Mouse (Mus musculus): ENCODE data around the gene Josd1. TPM values are rescaled to one million over a fixed set of nuclear protein-coding genes. Genes with fewer than 3 reads are reported as not detected.

Gene Josd1
- polyA plus RNA-seq, 1 experiment from 2014 or later: 19.0 TPM

GRCm38 (mm10) chr15:79657837-79658530 is 29.7 kb downstream of the Josd1 start:
- no peaks in the 10 kb centered on the region for H3K36me3 ChIP-seq (ENCODE audit: insufficient read depth, low read length)
- H3K27me3 ChIP-seq (ENCODE audit: insufficient read depth, low read length): no peaks in the 10 kb centered on the region
- peak overlapping the region; percentile 85 for H3K27ac ChIP-seq
- ATAC-seq (replicated peaks; ENCODE audit: low FRiP score, low read depth): peak; percentile 10; the same call in 1 of the 2 replicates
- H3K4me3 ChIP-seq (replicated peaks; ENCODE audit: low read depth, low read length): peak overlapping the region; percentile 63
- H3K9ac ChIP-seq (ENCODE audit: low read depth, low read length): peak overlapping the region; percentile 69
- no peaks in the 10 kb centered on the region for H3K9me3 ChIP-seq (replicated peaks; ENCODE audit: low read length)
- WGBS: 2% methylated on average over 16 of the region's 16 CpGs
- TF ChIP-seq CTCF (IDR thresholded peaks at IDR 0.05; ENCODE audit: low read depth): peak; percentile 73
- H3K4me1 ChIP-seq (replicated peaks; ENCODE audit: insufficient read depth, low read length): 0 out of 2 replicates have a peak, but pooled peaks cover 4% of the 10 kb centered on the region
- peak overlapping the region; percentile 73 for H3K4me2 ChIP-seq (ENCODE audit: low read length)
- DNase-seq (ENCODE audit: low spot score): peak; percentile 88

GRCm38 (mm10) chr15:79656451-79656850 is 31.3 kb downstream of the Josd1 start:
- WGBS: 89% methylated on average over 14 of the region's 14 CpGs
- Histone ChIP-seq H3K9ac (ENCODE audit: low read depth, low read length) (no peak overlapping the region), H3K36me3 (ENCODE audit: insufficient read depth, low read length) (no peaks in the 10 kb centered on the region), H3K4me3 (replicated peaks; ENCODE audit: low read depth, low read length) (no peak overlapping the region), H3K4me1 (replicated peaks; ENCODE audit: insufficient read depth, low read length) (0 out of 2 replicates have a peak, but pooled peaks cover 4% of the 10 kb centered on the region), H3K9me3 (replicated peaks; ENCODE audit: low read length) (no peaks in the 10 kb centered on the region), H3K27me3 (ENCODE audit: insufficient read depth, low read length) (no peaks in the 10 kb centered on the region), H3K27ac (no peak overlapping the region), H3K4me2 (ENCODE audit: low read length) (no peak overlapping the region)
- ATAC-seq (replicated peaks; ENCODE audit: low FRiP score, low read depth): no peak
- no peak for TF ChIP-seq CTCF (IDR thresholded peaks at IDR 0.05; ENCODE audit: low read depth)
- no peak for DNase-seq (ENCODE audit: low spot score)

GRCm38 (mm10) chr15:79651481-79651880 is 36.2 kb downstream of the Josd1 start:
- Histone ChIP-seq H3K36me3 (ENCODE audit: insufficient read depth, low read length) (no peaks in the 10 kb centered on the region), H3K9me3 (replicated peaks; ENCODE audit: low read length) (no peaks in the 10 kb centered on the region), H3K27ac (no peak overlapping the region), H3K4me2 (ENCODE audit: low read length) (no peak overlapping the region), H3K4me3 (replicated peaks; ENCODE audit: low read depth, low read length) (no peak overlapping the region), H3K4me1 (replicated peaks; ENCODE audit: insufficient read depth, low read length) (no peaks in the 10 kb centered on the region), H3K9ac (ENCODE audit: low read depth, low read length) (no peak overlapping the region), H3K27me3 (ENCODE audit: insufficient read depth, low read length) (no peaks in the 10 kb centered on the region)
- no peak for DNase-seq (ENCODE audit: low spot score)
- no peak for ATAC-seq (replicated peaks; ENCODE audit: low FRiP score, low read depth)
- TF ChIP-seq CTCF (IDR thresholded peaks at IDR 0.05; ENCODE audit: low read depth): peak; percentile 59
- 74% methylated on average over 4 of the region's 4 CpGs for WGBS

GRCm38 (mm10) chr15:79650569-79650968 is 37.1 kb downstream of the Josd1 start:
- Histone ChIP-seq H3K36me3 (ENCODE audit: insufficient read depth, low read length) (no peaks in the 10 kb centered on the region), H3K4me3 (replicated peaks; ENCODE audit: low read depth, low read length) (no peak overlapping the region), H3K9ac (ENCODE audit: low read depth, low read length) (no peak overlapping the region), H3K27me3 (ENCODE audit: insufficient read depth, low read length) (no peaks in the 10 kb centered on the region), H3K27ac (no peak overlapping the region), H3K9me3 (replicated peaks; ENCODE audit: low read length) (no peaks in the 10 kb centered on the region), H3K4me1 (replicated peaks; ENCODE audit: insufficient read depth, low read length) (no peaks in the 10 kb centered on the region), H3K4me2 (ENCODE audit: low read length) (no peak overlapping the region)
- TF ChIP-seq CTCF (IDR thresholded peaks at IDR 0.05; ENCODE audit: low read depth): peak; percentile 67
- DNase-seq (ENCODE audit: low spot score): peak; percentile 36
- no peak for ATAC-seq (replicated peaks; ENCODE audit: low FRiP score, low read depth)

- no peak overlapping the region for H3K27ac ChIP-seq
- TF ChIP-seq CTCF (IDR thresholded peaks at IDR 0.05; ENCODE audit: low read depth): no peak
- no peak for DNase-seq (ENCODE audit: low spot score)
- no peak overlapping the region for H3K4me2 ChIP-seq (ENCODE audit: low read length)
- no peak overlapping the region for H3K4me3 ChIP-seq (replicated peaks; ENCODE audit: low read depth, low read length)
- no peaks in the 10 kb centered on the region for H3K9me3 ChIP-seq (replicated peaks; ENCODE audit: low read length)
- 87% methylated on average over 12 of the region's 12 CpGs for WGBS
- no peak overlapping the region for H3K9ac ChIP-seq (ENCODE audit: low read depth, low read length)
- no peaks in the 10 kb centered on the region for H3K4me1 ChIP-seq (replicated peaks; ENCODE audit: insufficient read depth, low read length)
- H3K27me3 ChIP-seq (ENCODE audit: insufficient read depth, low read length): no peaks in the 10 kb centered on the region
- H3K36me3 ChIP-seq (ENCODE audit: insufficient read depth, low read length): no peaks in the 10 kb centered on the region
- no peak for ATAC-seq (replicated peaks; ENCODE audit: low FRiP score, low read depth)
These were observed 39.6 kb downstream of the Josd1 start for GRCm38 (mm10) chr15:79648130-79648529.

- TF ChIP-seq CTCF (IDR thresholded peaks at IDR 0.05; ENCODE audit: low read depth): no peak
- H3K4me1 ChIP-seq (replicated peaks; ENCODE audit: insufficient read depth, low read length): no peaks in the 10 kb centered on the region
- no peak overlapping the region for H3K4me2 ChIP-seq (ENCODE audit: low read length)
- H3K9ac ChIP-seq (ENCODE audit: low read depth, low read length): no peak overlapping the region
- no peaks in the 10 kb centered on the region for H3K27me3 ChIP-seq (ENCODE audit: insufficient read depth, low read length)
- ATAC-seq (replicated peaks; ENCODE audit: low FRiP score, low read depth): no peak
- WGBS: 78% methylated on average over 2 of the region's 2 CpGs
- DNase-seq (ENCODE audit: low spot score): no peak
- no peak overlapping the region for H3K4me3 ChIP-seq (replicated peaks; ENCODE audit: low read depth, low read length)
- 0 out of 2 replicates have a peak, but pooled peaks cover under 1% of the 10 kb centered on the region for H3K36me3 ChIP-seq (ENCODE audit: insufficient read depth, low read length)
- H3K9me3 ChIP-seq (replicated peaks; ENCODE audit: low read length): no peaks in the 10 kb centered on the region
- H3K27ac ChIP-seq: no peak overlapping the region
These were observed 42.2 kb downstream of the Josd1 start for GRCm38 (mm10) chr15:79645483-79645882.

Data from kidney, postnatal 0 days (tissue).